Mouse (Mus musculus): ENCODE data around the gene Srsf6. TPM values are rescaled to one million over a fixed set of nuclear protein-coding genes. Genes with fewer than 3 reads are reported as not detected.

Gene Srsf6
- polyA plus RNA-seq, 1 experiment, result 73.5 TPM

GRCm38 (mm10) chr2:162922183-162922582 lies 9.1 kb upstream of the Srsf6 start:
- H3K36me3 ChIP-seq (ENCODE audit: control insufficient read depth, insufficient read depth, low read length), result no peaks in the 10 kb centered on the region
- TF ChIP-seq CTCF (IDR thresholded peaks at IDR 0.05; ENCODE audit: control insufficient read depth, insufficient read depth, insufficient replicate concordance, low read depth, low read length), result no peak
- TF ChIP-seq POLR2A (IDR thresholded peaks at IDR 0.05; ENCODE audit: control insufficient read depth, low read depth, low read length), result no peak
- H3K27ac ChIP-seq (ENCODE audit: control insufficient read depth, insufficient read depth, low read depth, low read length), result no peak overlapping the region
- H3K27me3 ChIP-seq (ENCODE audit: control insufficient read depth, insufficient read depth, low read length), result no peaks in the 10 kb centered on the region
- no peak overlapping the region for H3K4me3 ChIP-seq (ENCODE audit: control insufficient read depth, low read depth, low read length)
- H3K4me1 ChIP-seq (ENCODE audit: control insufficient read depth, insufficient read depth, low read length), result no peaks in the 10 kb centered on the region

GRCm38 (mm10) chr2:162922834-162923233 lies 8.5 kb upstream of the Srsf6 start:
- Histone ChIP-seq H3K27me3 (ENCODE audit: control insufficient read depth, insufficient read depth, low read length) (no peaks in the 10 kb centered on the region), H3K4me1 (ENCODE audit: control insufficient read depth, insufficient read depth, low read length) (no peaks in the 10 kb centered on the region), H3K36me3 (ENCODE audit: control insufficient read depth, insufficient read depth, low read length) (no peaks in the 10 kb centered on the region), H3K4me3 (ENCODE audit: control insufficient read depth, low read depth, low read length) (no peak overlapping the region), H3K27ac (ENCODE audit: control insufficient read depth, insufficient read depth, low read depth, low read length) (no peak overlapping the region)
- no peak for TF ChIP-seq POLR2A (IDR thresholded peaks at IDR 0.05; ENCODE audit: control insufficient read depth, low read depth, low read length)
- no peak for TF ChIP-seq CTCF (IDR thresholded peaks at IDR 0.05; ENCODE audit: control insufficient read depth, insufficient read depth, insufficient replicate concordance, low read depth, low read length)

GRCm38 (mm10) chr2:162924126-162924525 lies 7.2 kb upstream of the Srsf6 start:
- TF ChIP-seq POLR2A (IDR thresholded peaks at IDR 0.05; ENCODE audit: control insufficient read depth, low read depth, low read length), result no peak
- TF ChIP-seq CTCF (IDR thresholded peaks at IDR 0.05; ENCODE audit: control insufficient read depth, insufficient read depth, insufficient replicate concordance, low read depth, low read length), result no peak
- no peak overlapping the region for H3K4me3 ChIP-seq (ENCODE audit: control insufficient read depth, low read depth, low read length)
- H3K4me1 ChIP-seq (ENCODE audit: control insufficient read depth, insufficient read depth, low read length), result no peaks in the 10 kb centered on the region
- no peaks in the 10 kb centered on the region for H3K36me3 ChIP-seq (ENCODE audit: control insufficient read depth, insufficient read depth, low read length)
- no peaks in the 10 kb centered on the region for H3K27me3 ChIP-seq (ENCODE audit: control insufficient read depth, insufficient read depth, low read length)
- H3K27ac ChIP-seq (ENCODE audit: control insufficient read depth, insufficient read depth, low read depth, low read length), result no peak overlapping the region

- H3K4me3 ChIP-seq (ENCODE audit: control insufficient read depth, low read depth, low read length), result no peak overlapping the region
- no peaks in the 10 kb centered on the region for H3K4me1 ChIP-seq (ENCODE audit: control insufficient read depth, insufficient read depth, low read length)
- no peak for TF ChIP-seq POLR2A (IDR thresholded peaks at IDR 0.05; ENCODE audit: control insufficient read depth, low read depth, low read length)
- no peak for TF ChIP-seq CTCF (IDR thresholded peaks at IDR 0.05; ENCODE audit: control insufficient read depth, insufficient read depth, insufficient replicate concordance, low read depth, low read length)
- H3K27me3 ChIP-seq (ENCODE audit: control insufficient read depth, insufficient read depth, low read length), result no peaks in the 10 kb centered on the region
- H3K27ac ChIP-seq (ENCODE audit: control insufficient read depth, insufficient read depth, low read depth, low read length), result no peak overlapping the region
- H3K36me3 ChIP-seq (ENCODE audit: control insufficient read depth, insufficient read depth, low read length), result peaks cover 2% of the 10 kb centered on the region; the same call in 1 of the 2 replicates
These were observed 3.3 kb upstream of the Srsf6 start for GRCm38 (mm10) chr2:162927918-162928585.

GRCm38 (mm10) chr2:162929704-162930103 lies 1.6 kb upstream of the Srsf6 start:
- no peaks in the 10 kb centered on the region for H3K27me3 ChIP-seq (ENCODE audit: control insufficient read depth, insufficient read depth, low read length)
- peaks cover 6% of the 10 kb centered on the region for H3K36me3 ChIP-seq (ENCODE audit: control insufficient read depth, insufficient read depth, low read length)
- no peaks in the 10 kb centered on the region; the same call in 1 of the 2 replicates for H3K4me1 ChIP-seq (ENCODE audit: control insufficient read depth, insufficient read depth, low read length)
- TF ChIP-seq CTCF (IDR thresholded peaks at IDR 0.05; ENCODE audit: control insufficient read depth, insufficient read depth, insufficient replicate concordance, low read depth, low read length) (no peak), POLR2A (IDR thresholded peaks at IDR 0.05; ENCODE audit: control insufficient read depth, low read depth, low read length) (no peak)
- no peak overlapping the region for H3K4me3 ChIP-seq (ENCODE audit: control insufficient read depth, low read depth, low read length)
- no peak overlapping the region for H3K27ac ChIP-seq (ENCODE audit: control insufficient read depth, insufficient read depth, low read depth, low read length)

- Histone ChIP-seq H3K4me1 (ENCODE audit: control insufficient read depth, insufficient read depth, low read length) (no peaks in the 10 kb centered on the region; the same call in 1 of the 2 replicates), H3K27ac (ENCODE audit: control insufficient read depth, insufficient read depth, low read depth, low read length) (peak overlapping the region; percentile 93), H3K4me3 (ENCODE audit: control insufficient read depth, low read depth, low read length) (peak overlapping the region; percentile 93), H3K27me3 (ENCODE audit: control insufficient read depth, insufficient read depth, low read length) (no peaks in the 10 kb centered on the region), H3K36me3 (ENCODE audit: control insufficient read depth, insufficient read depth, low read length) (peaks cover 6% of the 10 kb centered on the region)
- TF ChIP-seq CTCF (IDR thresholded peaks at IDR 0.05; ENCODE audit: control insufficient read depth, insufficient read depth, insufficient replicate concordance, low read depth, low read length) (no peak), POLR2A (IDR thresholded peaks at IDR 0.05; ENCODE audit: control insufficient read depth, low read depth, low read length) (no peak; the same call in 1 of the 2 replicates)
These were observed 709 bp upstream of the Srsf6 start for GRCm38 (mm10) chr2:162930516-162931122.

Data from testis, adult 2 months (tissue).